Mouse (Mus musculus) CH12.LX (cell line): ENCODE results near the gene Spta1. TPM values are rescaled to one million over a fixed set of nuclear protein-coding genes. Genes with fewer than 3 reads are reported as not detected.

Experiments used
- DNase-seq: peaks from one replicate; pipeline ENCODE4 v3.0.0-alpha.2; 2013; ENCODE audit errors: extremely low read depth
- H3K27ac ChIP-seq: 2 replicates; pipeline ENCODE4 v1.5.1; 2012; ENCODE audit warnings: low read depth, mild to moderate bottlenecking, control low read depth, moderate library complexity; ENCODE audit not compliant: insufficient read depth
- H3K27me3 ChIP-seq: replicated peaks from 2 replicates; pipeline ENCODE3; 2012; ENCODE audit warnings: inconsistent platforms
- H3K36me3 ChIP-seq, 2 experiments: replicated peaks in 1 of 2; 2 replicates each; pipeline versions ENCODE3 to v1.6.1; 2012; ENCODE audit warnings: inconsistent platforms in 1 of 2, low read length in 1 of 2, mild to moderate bottlenecking in 1 of 2, mixed read lengths in 1 of 2, moderate library complexity in 1 of 2; ENCODE audit not compliant: control insufficient read depth in 1 of 2, insufficient read depth in 1 of 2
- H3K4me1 ChIP-seq, 2 experiments: 2 replicates each; pipeline ENCODE4 v1.6.1; 2012; ENCODE audit warnings: inconsistent platforms in 1 of 2, moderate library complexity in 1 of 2; ENCODE audit not compliant: insufficient read depth in 2 of 2, control insufficient read depth in 1 of 2
- H3K4me2 ChIP-seq: 2 replicates; pipeline ENCODE4 v1.6.1; 2012; ENCODE audit warnings: low read depth, mild to moderate bottlenecking, control low read depth; ENCODE audit not compliant: poor library complexity, insufficient read depth, severe bottlenecking
- H3K4me3 ChIP-seq, 3 experiments: fragments of 150-350 bp in 1 of 3; sonication (generic) in 1 of 3; replicated peaks in 1 of 3; 2 replicates each; pipeline versions ENCODE3 to v1.5.1; 2011 to 2012; ENCODE audit warnings: low read depth in 2 of 3, low read length in 2 of 3, mild to moderate bottlenecking in 2 of 3, moderate library complexity in 2 of 3, control low read depth in 1 of 3, improper control_type of control experiment in 1 of 3, inconsistent platforms in 1 of 3, mixed read lengths in 1 of 3; ENCODE audit not compliant: poor library complexity in 1 of 3
- H3K79me2 ChIP-seq: replicated peaks from 2 replicates; pipeline ENCODE4 v1.6.1; 2012; ENCODE audit warnings: mild to moderate bottlenecking, moderate library complexity; ENCODE audit not compliant: control insufficient read depth, poor library complexity, insufficient read depth, severe bottlenecking; ENCODE audit errors: extremely low read depth
- H3K9ac ChIP-seq: 2 replicates; pipeline ENCODE4 v1.6.1; 2012; ENCODE audit warnings: low read depth, mild to moderate bottlenecking, control low read depth, moderate library complexity; ENCODE audit not compliant: insufficient read depth
- H3K9me3 ChIP-seq: replicated peaks from 2 replicates; pipeline ENCODE3; 2012; ENCODE audit warnings: low read length, inconsistent platforms, mixed read lengths
- CHD2 ChIP-seq: IDR thresholded peaks from 2 replicates; pipeline ENCODE4 v1.6.1; 2011; ENCODE audit warnings: low read length, improper control_type of control experiment
- EP300 ChIP-seq: IDR thresholded peaks from 2 replicates; pipeline ENCODE4 v1.6.1; 2011; ENCODE audit warnings: low read length, improper control_type of control experiment
- GABPA ChIP-seq: IDR thresholded peaks from 2 replicates; pipeline ENCODE4 v1.6.1; 2012; ENCODE audit warnings: low read depth, low read length, improper control_type of control experiment, inconsistent platforms; ENCODE audit not compliant: insufficient replicate concordance
- HCFC1 ChIP-seq: IDR thresholded peaks from 2 replicates; pipeline ENCODE4 v1.6.1; 2012; ENCODE audit warnings: low read depth, mild to moderate bottlenecking, inconsistent platforms, low read length, improper control_type of control experiment
- IRF4 ChIP-seq: IDR thresholded peaks from 2 replicates; pipeline ENCODE4 v1.6.1; 2014; ENCODE audit warnings: low read depth, mild to moderate bottlenecking, inconsistent platforms, low read length, improper control_type of control experiment
- JUN ChIP-seq: IDR thresholded peaks from 2 replicates; pipeline ENCODE4 v1.6.1; 2011; ENCODE audit warnings: low read depth, mild to moderate bottlenecking, low read length, improper control_type of control experiment, moderate library complexity; ENCODE audit not compliant: insufficient read depth
- MAZ ChIP-seq: IDR thresholded peaks from 2 replicates; pipeline ENCODE4 v1.6.1; 2012; ENCODE audit warnings: low read depth, mild to moderate bottlenecking, inconsistent platforms, low read length, improper control_type of control experiment, moderate library complexity
- MYC ChIP-seq: IDR thresholded peaks from 2 replicates; pipeline ENCODE4 v1.6.1; 2011; ENCODE audit warnings: low read depth, mild to moderate bottlenecking, improper control_type of control experiment, low read length
- NELFE ChIP-seq: IDR thresholded peaks from 2 replicates; pipeline ENCODE4 v1.6.1; 2011; ENCODE audit warnings: low read depth, low read length, improper control_type of control experiment
- POLR2AphosphoS2 ChIP-seq: IDR thresholded peaks from 2 replicates; pipeline ENCODE4 v1.6.1; 2011; ENCODE audit warnings: low read depth, low read length, improper control_type of control experiment
- RCOR1 ChIP-seq: conservative IDR thresholded peaks from 2 replicates; pipeline ENCODE4 v1.6.1; 2012; ENCODE audit warnings: low read depth, mild to moderate bottlenecking, inconsistent platforms, low read length, improper control_type of control experiment
- SIN3A ChIP-seq: IDR thresholded peaks from 2 replicates; pipeline ENCODE4 v1.6.1; 2012; ENCODE audit warnings: low read length, improper control_type of control experiment, inconsistent platforms
- TCF12 ChIP-seq: IDR thresholded peaks from 2 replicates; pipeline ENCODE4 v1.6.1; 2014; ENCODE audit warnings: low read depth, mild to moderate bottlenecking, inconsistent platforms, low read length, improper control_type of control experiment
- UBTF ChIP-seq: IDR thresholded peaks from 2 replicates; pipeline ENCODE4 v1.6.1; 2012; ENCODE audit warnings: low read depth, mild to moderate bottlenecking, inconsistent platforms, low read length, improper control_type of control experiment, moderate library complexity
- USF1 ChIP-seq: IDR thresholded peaks from 2 replicates; pipeline ENCODE4 v1.6.1; 2014; ENCODE audit warnings: low read depth, mild to moderate bottlenecking, inconsistent platforms, low read length, improper control_type of control experiment
- ZC3H11A ChIP-seq: IDR thresholded peaks from 2 replicates; pipeline ENCODE4 v1.6.1; 2012; ENCODE audit warnings: low read depth, mild to moderate bottlenecking, inconsistent platforms, low read length, improper control_type of control experiment
- ZKSCAN1 ChIP-seq: IDR thresholded peaks from 2 replicates; pipeline ENCODE4 v1.6.1; 2012; ENCODE audit warnings: low read depth, inconsistent platforms, low read length, improper control_type of control experiment, borderline replicate concordance
- ZNF384 ChIP-seq: IDR thresholded peaks from 2 replicates; pipeline ENCODE4 v1.6.1; 2012; ENCODE audit warnings: low read depth, low read length, improper control_type of control experiment, inconsistent platforms
- dilution Hi-C: fragments of 300-500 bp; cut with MboI; formaldehyde crosslinking; loops from 2 replicates; pipeline ENCODE4 v1.14.3; 2020; ENCODE audit warnings: low sequenced_read_pairs; ENCODE audit not compliant: extremely low pct_unique_long_range_greater_than_20kb, extremely low pct_ligation_motif_present
- in situ Hi-C: fragments of 300-500 bp; cut with MboI; formaldehyde crosslinking; loops from 3 replicates; pipeline ENCODE4 v1.14.3; 2019; ENCODE audit warnings: low sequenced_read_pairs, low pct_ligation_motif_present, low pct_unique_long_range_greater_than_20kb, mixed read lengths
- polyA plus RNA-seq: library from polyadenylated mRNA; unstranded; fragments of >175 nt; gene quantifications from 2 replicates; pipeline ENCODE4 v1.2.1, GENCODE M21; 2012; ENCODE audit warnings: low read depth; ENCODE audit not compliant: insufficient read length
- total RNA-seq, 2 experiments: library from RNA; depleted of rRNA; stranded (reverse); fragments of 300-350 nt in 1 of 2; fragments of >200 nt in 1 of 2; gene quantifications; 2 replicates each; pipeline ENCODE4 v1.2.3; 2012 to 2014

Gene Spta1
- total and polyA plus RNA-seq, 3 experiments = 0.81 to 16.0 (median 1.2) TPM

DNA sequence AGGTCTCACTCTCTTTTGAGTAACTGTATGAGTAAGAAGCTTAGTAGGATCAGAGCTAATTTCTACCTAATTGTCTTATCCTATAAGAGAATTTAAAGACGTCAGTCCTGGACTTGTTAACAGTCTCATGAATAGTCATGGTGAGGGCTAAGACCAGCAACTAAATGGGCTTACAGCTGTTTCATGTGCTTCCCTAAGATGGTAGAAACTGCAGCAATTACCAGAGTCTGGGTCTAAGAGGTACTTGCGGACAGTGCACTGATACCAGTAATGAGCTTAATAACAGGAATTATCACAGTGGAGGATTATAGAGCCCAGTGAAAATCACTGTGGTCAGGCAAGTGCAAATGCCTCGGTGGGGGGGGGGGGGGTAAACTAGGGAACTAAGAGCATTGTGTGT, 40.6 kb upstream of the Spta1 start:
- Histone ChIP-seq H3K9ac (no peak overlapping the region), H3K4me2 (no peak overlapping the region), H3K27ac (no peak overlapping the region), H3K79me2 (no peaks in the 10 kb centered on the region), H3K27me3 (no peaks in the 10 kb centered on the region), H3K4me3 (no peak overlapping the region), H3K9me3 (no peaks in the 10 kb centered on the region), H3K4me1 (peaks cover 0 to 2% of the 10 kb centered on the region in 2 experiments; a peak in 1 of 4 replicates), H3K36me3 (no peaks in the 10 kb centered on the region)
- dilution Hi-C loops = no loop called here
- TF ChIP-seq HCFC1 (no peak), ZKSCAN1 (no peak)
- in situ Hi-C loops = no loop called here
- DNase-seq = no peak

DNA sequence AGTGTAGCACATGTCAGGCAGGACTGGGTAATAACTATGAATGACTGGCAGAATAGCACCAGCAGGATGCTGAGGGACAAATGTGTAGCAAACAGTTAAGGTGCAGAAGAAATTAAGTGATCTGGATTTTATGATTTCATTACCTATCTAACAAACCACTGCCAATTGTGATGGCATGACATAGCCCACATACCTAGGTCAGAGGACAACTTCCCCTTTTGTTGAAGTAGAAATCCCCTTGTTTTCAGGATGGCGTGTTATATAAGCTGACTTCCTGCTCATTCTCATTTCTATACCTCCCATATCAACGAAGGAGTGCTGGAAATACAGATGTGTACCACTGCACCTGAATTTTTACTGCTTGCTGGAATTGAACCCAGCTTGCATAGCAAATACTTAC, 31.2 kb upstream of the Spta1 start:
- H3K4me3 ChIP-seq = no peak overlapping the region
- DNase-seq = peak; percentile 33
- TF ChIP-seq TCF12 (0 out of 2 replicates have a peak, but pooled peaks have one; percentile 17), UBTF (no peak), POLR2AphosphoS2 (no peak), MYC (no peak), EP300 (peak; percentile 40; the same call in 1 of the 2 replicates), JUN (no peak), GABPA (no peak), SIN3A (no peak), RCOR1 (no peak), MAZ (no peak), IRF4 (no peak)
- H3K9ac ChIP-seq = no peak overlapping the region
- H3K27me3 ChIP-seq = no peaks in the 10 kb centered on the region
- H3K27ac ChIP-seq = no peak overlapping the region
- in situ Hi-C loops = no loop called here
- no peaks in the 10 kb centered on the region for H3K36me3 ChIP-seq
- no peak overlapping the region for H3K4me2 ChIP-seq
- peaks cover 3 to 16% of the 10 kb centered on the region in 2 experiments; a peak in 3 of 4 replicates for H3K4me1 ChIP-seq
- dilution Hi-C loops = no loop called here
- H3K79me2 ChIP-seq = no peaks in the 10 kb centered on the region
- no peaks in the 10 kb centered on the region for H3K9me3 ChIP-seq

DNA sequence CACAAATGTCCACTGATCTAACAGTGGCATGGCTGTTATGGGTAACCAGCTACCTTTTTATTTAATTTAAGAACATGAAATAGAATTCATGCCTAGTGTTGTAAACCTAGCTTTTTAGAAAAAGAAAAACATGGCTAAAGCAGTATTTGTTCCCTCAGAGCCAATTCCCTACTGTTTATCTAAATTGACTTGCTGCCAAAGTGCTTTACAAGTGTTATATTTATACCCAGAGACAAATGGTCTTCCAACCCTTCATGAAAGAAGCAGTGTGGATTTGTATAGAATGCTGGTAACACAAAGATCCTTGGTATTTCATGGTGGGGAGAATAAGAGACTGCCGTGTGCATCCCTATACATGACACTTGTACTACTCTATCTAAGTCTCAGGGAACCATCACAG, 25.9 kb upstream of the Spta1 start:
- Histone ChIP-seq H3K79me2 (no peaks in the 10 kb centered on the region), H3K9me3 (no peaks in the 10 kb centered on the region), H3K4me2 (no peak overlapping the region), H3K27ac (no peak overlapping the region), H3K9ac (no peak overlapping the region)
- no peak for DNase-seq
- no peak for TF ChIP-seq USF1
- TF ChIP-seq UBTF = no peak
- no peak for TF ChIP-seq CHD2
- no peak for TF ChIP-seq EP300
- no peak for TF ChIP-seq ZC3H11A
- TF ChIP-seq TCF12 = no peak
- no peak for TF ChIP-seq HCFC1
- no peak for TF ChIP-seq ZNF384
- no peak for TF ChIP-seq NELFE
- TF ChIP-seq, all 38 proteins: peak for 0
- Histone ChIP-seq H3K36me3 (no peaks in the 10 kb centered on the region), H3K4me3 (no peak overlapping the region), H3K27me3 (no peaks in the 10 kb centered on the region), H3K4me1 (peaks cover 0 to 18% of the 10 kb centered on the region in 2 experiments; a peak in 2 of 4 replicates)
- in situ Hi-C loops (no loop called here), dilution Hi-C loops (no loop called here)
